Mouse (Mus musculus) adrenal gland (tissue): ENCODE data around the gene Rrp1.

Source experiments
- intact Hi-C: fragments of 180-260 bp; cut with DNase I; formaldehyde crosslinking; loops from one replicate; pipeline ENCODE4 v1.15.1; 2025
- long read RNA-seq, 2 experiments: library from polyadenylated mRNA; unstranded; transcript quantifications; one replicate each; pipeline ENCODE4 v2.0.0; 2020; ENCODE audit warnings: borderline replicate concordance in 1 of 2; ENCODE audit not compliant: insufficient replicate concordance in 1 of 2

Rrp1 gene
- long read RNA-seq, experiment 1, partial matches to known transcripts = 14 of 31 reads
- long read RNA-seq, experiment 1, other reads (novel, unspliced or antisense) = 17 of 31 reads
- long read RNA-seq, experiment 2, partial matches to known transcripts = 14 of 32 reads
- long read RNA-seq, experiment 2, other reads (novel, unspliced or antisense) = 18 of 32 reads

DNA sequence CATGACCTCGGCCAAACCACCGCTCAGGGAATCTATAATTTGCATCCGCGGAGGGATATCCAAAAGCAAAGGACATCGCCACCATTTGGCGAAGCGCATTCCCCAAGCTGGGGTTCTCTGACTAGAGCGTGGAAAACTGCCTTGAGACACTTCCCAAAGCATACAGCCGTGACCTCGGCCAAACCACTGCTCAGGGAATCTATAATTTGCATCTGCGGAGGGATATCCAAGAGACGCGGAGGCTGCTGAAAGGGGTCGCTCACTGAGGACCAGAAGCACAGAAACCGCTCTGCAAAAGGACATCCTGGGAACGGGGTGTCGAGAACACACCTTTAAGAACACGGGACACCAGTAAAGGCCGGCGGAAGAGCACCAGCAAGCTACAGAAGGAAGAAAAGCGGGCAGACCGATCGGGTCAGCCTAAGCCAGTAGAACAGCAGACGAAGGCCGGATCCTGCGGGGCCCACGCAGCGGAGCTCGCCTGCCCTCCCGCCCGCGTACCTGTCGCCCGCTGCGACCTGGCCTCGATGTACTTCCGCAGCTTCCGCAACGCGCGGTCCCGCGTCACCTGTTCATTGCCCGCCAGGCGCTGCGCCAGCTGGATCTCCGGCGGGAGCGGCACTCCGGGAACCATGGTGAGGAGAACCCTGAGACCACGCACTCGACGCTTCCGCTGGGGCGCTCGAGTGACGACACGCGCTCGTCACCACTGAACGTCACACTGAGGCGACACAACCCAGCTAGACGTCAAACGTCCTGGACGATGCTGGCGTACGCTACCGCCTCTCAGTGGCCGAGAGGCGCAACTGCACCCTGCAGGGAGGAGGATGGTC is at the start of gene Rrp1:
Rrp1 (minus strand) TSS at position 725 of the 833 bp plus-strand sequence.
- intact Hi-C loops = no loop called here

DNA sequence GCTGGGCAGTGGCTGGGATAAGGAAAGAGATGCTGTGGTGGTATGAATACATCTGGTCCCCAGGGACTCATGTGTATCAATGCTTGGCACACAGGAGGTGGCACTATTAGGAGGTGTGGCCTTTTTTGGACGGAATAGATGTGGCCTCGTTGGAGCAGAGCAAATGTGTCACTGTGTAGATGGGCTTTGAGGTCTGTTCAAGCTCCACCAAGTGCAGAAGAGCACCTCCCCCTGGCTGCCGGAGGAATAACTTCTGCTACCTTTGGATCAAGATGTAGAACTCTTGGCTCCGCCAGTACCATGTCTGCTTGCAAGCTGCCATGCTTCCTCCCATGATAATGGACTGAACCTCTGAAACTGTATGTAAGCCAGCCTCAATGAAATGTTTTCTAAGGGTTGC is 48.9 kb upstream of the Rrp1 start:
- intact Hi-C loops = no loop called here

DNA sequence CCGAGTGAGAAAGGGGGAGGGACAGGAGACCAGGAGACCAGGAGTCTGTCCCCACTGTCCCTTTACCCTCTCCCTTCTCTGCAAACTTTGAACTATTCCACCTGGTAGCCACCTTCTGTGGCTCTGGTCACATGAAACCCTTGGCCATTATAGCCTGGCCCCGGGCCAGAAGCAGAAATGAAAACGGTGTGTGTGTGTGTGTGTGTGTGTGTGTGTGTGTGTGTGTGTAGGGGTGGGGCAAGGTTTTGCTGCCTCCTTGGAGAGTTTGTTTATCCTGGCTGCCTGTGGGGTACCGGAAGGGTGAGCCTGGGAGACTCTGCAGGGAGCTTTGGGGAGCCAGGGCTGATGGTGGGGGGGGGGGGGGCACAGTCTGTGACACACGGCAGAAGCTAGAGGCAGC is 47.6 kb upstream of the Rrp1 start:
- intact Hi-C loops = no loop called here

GRCm38 (mm10) chr10:78458348-78459111 is 45.7 kb upstream of the Rrp1 start:
- intact Hi-C loops = no loop called here

DNA sequence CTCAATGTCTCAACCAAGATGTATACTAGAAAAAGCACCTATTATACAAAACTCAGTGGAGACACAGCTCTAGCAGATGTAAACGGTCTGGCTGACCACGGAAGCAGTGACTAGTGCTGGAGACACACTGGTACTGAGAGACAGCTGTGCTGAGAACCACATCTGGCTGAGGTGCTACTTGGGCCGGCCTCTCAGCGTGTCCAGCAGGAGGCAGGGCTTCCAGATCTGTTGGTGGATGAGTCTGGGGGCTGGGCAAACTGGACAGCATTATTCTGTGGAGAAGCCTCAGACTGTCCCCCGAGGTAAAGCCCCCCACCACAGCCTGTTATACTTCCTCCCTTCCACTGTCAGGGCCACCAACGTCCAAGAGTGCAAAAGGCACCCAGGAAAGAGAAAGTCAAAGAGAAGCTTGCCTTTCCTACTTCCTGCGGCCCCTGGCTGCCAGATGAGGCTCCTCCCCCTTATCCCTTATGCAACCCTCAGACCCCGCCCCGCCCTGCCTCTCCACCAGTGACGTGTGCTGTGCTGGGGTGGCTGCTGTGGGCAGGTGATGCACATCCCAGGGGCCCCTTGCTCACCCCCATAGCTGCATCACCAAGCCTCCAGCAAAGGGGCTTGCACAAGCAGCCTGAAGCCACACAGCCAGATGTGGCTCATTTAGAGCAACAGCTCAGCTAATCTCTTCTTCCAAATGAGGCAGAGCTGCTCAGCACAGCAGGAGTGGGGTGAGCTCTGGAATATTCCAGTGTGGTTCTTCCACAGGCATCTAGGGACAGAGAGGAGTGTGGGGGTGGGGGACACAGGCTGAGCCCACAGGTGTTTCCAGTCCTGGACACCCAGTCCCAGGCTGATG is 44.9 kb upstream of the Rrp1 start:
- intact Hi-C loops = no loop called here

- intact Hi-C loops = no loop called here
These were observed 43.9 kb upstream of the Rrp1 start for GRCm38 (mm10) chr10:78456696-78457095.

DNA sequence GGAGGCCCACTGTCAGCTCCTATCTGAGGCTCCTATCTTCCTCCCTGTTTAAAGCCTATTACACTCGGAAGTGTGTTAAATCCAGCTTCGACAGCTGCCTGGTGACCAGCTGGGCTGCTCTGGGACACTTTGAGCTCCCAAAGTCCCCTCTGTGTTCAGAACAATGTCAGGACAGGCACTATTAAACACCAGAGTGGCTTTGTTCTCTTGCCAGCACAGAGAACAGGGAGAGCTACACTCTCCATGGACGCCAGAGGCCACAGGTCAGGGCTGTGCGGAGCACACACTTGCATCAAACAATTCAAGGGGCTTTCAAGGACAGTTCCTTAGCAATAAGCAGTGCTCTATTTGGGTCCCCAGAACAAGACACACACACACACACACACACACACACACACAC is 39.8 kb upstream of the Rrp1 start:
- intact Hi-C loops = no loop called here

GRCm38 (mm10) chr10:78450761-78451160 is 37.9 kb upstream of the Rrp1 start:
- intact Hi-C loops = no loop called here

GRCm38 (mm10) chr10:78447396-78447795 is 34.6 kb upstream of the Rrp1 start:
- intact Hi-C loops = no loop called here

DNA sequence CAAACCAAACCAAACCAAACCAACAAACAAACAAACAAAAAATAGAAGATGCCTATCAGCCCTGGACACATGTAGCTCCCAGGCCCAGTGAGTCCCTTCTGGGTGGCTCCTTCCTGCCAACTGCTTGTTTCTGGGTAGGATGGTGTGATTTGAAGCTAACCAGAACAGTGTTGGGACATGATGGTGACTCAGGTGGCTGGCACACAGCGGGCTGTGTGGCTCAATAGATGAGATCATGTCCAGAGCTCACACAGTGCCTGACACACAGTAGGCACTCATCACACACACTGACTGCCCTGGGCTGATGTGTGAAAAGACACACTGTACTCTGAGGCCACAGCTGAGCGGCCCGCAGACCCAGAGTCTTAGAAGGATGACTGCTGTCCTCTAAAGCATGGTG is 33.4 kb upstream of the Rrp1 start:
- intact Hi-C loops = no loop called here

DNA sequence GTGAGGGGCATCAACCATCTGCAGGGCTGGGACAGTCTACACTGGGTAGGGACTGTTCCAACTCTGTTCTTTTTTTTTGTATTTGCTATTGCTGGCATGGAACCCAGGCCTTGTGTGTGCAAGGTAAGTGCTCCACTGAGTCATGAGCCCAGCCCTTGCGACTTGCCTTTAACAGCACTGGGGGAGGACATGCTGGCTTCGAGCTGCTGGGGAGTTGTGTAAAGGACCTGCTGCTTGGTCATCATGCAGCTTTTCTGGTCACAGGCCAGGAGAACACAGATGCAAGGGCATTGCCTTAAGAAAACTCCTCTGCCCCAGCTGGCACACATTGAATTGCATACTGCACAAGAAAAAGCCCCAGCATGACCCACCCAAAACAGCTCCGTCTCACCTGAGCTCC is 29.4 kb upstream of the Rrp1 start:
- intact Hi-C loops = loop anchor here (5.0 kb wide), 1 partner anchor 45 kb away; no protein-coding TSS in a partner anchor

GRCm38 (mm10) chr10:78441606-78442005 is 28.8 kb upstream of the Rrp1 start:
- intact Hi-C loops = loop anchor here (5.0 kb wide), 1 partner anchor 46 kb away; no protein-coding TSS in a partner anchor

DNA sequence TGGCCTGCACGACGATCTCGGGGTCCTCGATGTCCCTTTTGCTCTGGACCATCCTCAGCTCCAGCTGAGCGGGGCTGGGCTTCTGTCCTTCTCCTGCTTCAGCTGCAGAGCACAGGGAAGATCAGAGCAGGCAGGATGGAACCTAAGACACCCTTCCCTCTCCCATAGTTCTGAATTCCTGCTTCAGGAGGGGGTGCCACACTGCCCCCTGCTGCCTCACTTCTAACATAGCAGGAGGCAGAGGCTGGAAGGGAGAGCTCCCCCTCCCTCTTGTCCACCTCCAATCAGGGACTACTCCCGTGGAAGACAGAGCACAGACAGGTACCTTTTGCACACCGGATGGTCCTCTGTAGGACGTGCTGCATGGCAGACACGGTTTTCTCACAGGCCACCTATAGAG is 28.0 kb upstream of the Rrp1 start:
- intact Hi-C loops = loop anchor here (5.0 kb wide), 1 partner anchor 46 kb away; no protein-coding TSS in a partner anchor

DNA sequence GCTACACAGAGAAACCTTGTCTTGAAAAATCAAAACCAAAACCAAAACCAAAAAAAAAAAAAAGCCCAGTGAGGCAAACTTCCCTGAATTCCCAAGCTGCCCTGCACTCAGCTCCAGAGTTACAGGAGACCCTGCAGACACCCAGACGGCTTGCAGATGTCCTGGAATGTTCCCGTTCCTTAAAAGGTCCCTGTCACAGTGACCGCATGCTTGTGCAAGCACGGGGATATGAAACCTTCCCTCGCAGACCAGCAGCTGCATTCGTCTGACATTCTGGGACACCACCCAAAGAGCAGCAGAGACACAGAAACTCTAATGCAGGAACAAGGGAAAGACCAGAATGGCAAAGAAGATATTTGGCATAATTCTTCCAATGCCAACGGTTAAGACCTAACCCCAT is 27.1 kb upstream of the Rrp1 start:
- intact Hi-C loops = loop anchor here (5.0 kb wide), 1 partner anchor 47 kb away; no protein-coding TSS in a partner anchor

- intact Hi-C loops = no loop called here
These were observed 26.7 kb upstream of the Rrp1 start for GRCm38 (mm10) chr10:78439550-78439949.

GRCm38 (mm10) chr10:78438094-78438493 is 25.3 kb upstream of the Rrp1 start:
- intact Hi-C loops = no loop called here

DNA sequence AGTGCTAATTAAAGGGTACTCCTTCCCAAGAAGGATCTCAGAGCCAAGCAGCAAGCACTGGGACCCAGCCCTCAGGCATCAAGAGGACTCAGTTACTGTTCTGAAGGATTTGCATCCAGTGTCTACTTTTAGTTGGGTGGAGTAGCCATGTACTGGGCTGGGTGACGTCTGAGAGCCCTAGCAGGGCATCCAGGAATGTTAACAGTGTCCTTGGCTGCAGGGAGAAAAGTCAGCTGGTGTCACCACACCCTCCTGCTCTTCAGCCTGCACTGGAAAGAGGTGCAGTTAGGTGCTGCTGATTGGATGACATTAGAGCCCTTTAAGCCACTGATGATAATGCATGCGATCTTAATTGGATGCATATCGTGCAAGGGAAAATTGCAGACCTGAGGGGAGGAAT is 20.0 kb upstream of the Rrp1 start:
- intact Hi-C loops = no loop called here

DNA sequence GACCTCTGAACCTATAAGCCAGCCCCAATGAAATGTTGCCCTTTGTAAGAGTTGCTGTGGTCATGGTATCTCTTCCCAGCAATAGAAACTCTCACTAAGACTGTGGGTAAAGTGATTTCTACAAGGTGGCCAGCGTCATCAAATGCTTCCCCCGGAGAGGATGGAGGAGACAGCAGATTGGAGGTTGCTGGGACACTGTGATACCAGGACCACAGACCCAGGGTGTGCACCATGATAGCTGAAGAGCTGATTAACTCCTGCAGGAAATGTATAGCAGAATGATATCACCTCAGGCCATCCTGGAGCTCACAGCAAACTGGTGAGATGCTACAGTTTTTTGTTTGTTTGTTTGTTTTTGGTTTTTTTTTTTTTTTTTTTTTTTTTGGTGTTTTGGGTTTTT is 16.9 kb upstream of the Rrp1 start:
- intact Hi-C loops = no loop called here

DNA sequence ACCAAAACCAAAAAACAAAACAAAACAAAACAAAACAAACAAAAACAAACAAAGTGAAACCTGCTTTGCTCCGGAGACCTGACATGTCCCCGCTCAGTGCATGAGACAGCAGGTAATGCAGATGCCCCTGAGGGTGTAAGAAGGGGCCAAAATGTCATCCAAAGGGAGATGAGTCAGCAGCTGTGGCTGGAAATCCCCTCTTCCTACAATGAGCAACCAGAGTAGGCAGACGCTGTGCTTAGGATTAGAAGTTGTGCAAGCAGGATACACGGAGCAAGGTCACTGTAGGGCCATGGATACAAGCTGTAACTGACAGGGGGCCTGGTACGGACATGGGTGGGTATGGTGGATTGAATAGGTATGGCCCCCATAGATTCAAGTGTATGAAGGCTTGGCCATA is 16.3 kb upstream of the Rrp1 start:
- intact Hi-C loops = no loop called here

DNA sequence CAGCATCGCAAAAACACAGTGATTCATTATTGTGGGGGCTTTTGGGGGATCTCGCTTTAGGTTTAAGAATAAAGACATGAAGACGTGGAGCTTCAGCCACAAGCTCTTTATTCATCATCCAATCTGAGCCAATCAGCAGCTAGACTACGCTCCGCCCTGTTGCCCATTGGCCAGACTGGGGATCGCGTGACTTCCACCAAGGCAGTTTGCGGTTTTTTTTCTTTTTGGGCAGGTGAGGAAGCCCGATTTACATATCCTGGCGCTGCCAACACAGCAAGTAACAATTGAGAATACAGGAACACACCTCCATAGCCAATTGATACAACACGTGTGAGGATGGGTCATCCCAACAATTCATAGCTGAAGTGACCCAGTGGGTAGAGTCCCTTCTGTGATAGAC is 15.2 kb upstream of the Rrp1 start:
- intact Hi-C loops = no loop called here

DNA sequence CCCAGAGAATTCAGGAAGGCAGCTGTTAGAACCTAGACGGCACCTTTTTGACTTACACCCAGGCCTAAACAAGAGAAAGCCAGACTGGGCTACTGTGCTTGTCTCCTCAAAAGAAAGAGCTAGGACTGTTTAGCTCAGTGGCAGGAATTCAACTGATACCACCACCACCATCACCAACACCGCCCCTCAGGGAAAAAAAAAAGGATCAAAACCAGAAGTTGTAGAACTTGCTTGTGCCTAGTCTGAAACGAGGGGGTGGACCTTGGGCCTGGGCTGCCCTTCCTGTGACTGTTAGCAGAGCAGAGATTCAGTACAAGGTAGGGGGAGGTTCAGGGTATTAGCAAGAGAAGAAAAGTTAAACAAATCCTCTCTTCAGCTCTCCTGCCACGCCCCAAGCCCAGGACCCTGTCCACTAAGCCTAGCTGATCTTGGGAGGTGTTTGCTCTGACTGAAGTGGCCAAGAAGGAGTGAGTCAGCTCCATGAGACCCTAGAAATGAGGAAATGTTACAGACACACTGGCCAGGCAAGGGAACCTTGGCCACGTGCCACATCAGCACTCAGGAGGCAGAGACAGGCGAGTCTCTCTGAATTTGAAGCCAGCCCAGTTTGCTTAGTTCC is 13.4 kb upstream of the Rrp1 start:
- intact Hi-C loops = no loop called here
